Mouse (Mus musculus): ENCODE results near the gene B3gnt7. TPM values are rescaled to one million over a fixed set of nuclear protein-coding genes. Genes with fewer than 3 reads are reported as not detected.

The B3gnt7 gene
- 1.8 and 3.4 TPM in 2 replicates for total RNA-seq (2017)

GRCm38 (mm10) chr1:86302532-86302931 lies at the start of gene B3gnt7:
Gene B3gnt7 (plus strand): TSS chr1:86302832.
- ATAC-seq (ENCODE audit: extremely low read depth, insufficient number of reproducible peaks, low FRiP score, poor library complexity, severe bottlenecking) = no peak

- peak; percentile 62; the same call in 1 of the 2 replicates for ATAC-seq (ENCODE audit: extremely low read depth, insufficient number of reproducible peaks, low FRiP score, poor library complexity, severe bottlenecking)
Measured at GRCm38 (mm10) chr1:86253410-86253809, 49.2 kb upstream of the B3gnt7 start.

- no peak for ATAC-seq (ENCODE audit: extremely low read depth, insufficient number of reproducible peaks, low FRiP score, poor library complexity, severe bottlenecking)
Measured at GRCm38 (mm10) chr1:86256311-86256710, 46.3 kb upstream of the B3gnt7 start.

GRCm38 (mm10) chr1:86257228-86257627 lies 45.4 kb upstream of the B3gnt7 start:
- no peak for ATAC-seq (ENCODE audit: extremely low read depth, insufficient number of reproducible peaks, low FRiP score, poor library complexity, severe bottlenecking)

GRCm38 (mm10) chr1:86258171-86258824 lies 44.3 kb upstream of the B3gnt7 start:
- peak; percentile 69 for ATAC-seq (ENCODE audit: extremely low read depth, insufficient number of reproducible peaks, low FRiP score, poor library complexity, severe bottlenecking)

GRCm38 (mm10) chr1:86263564-86264339 lies 38.9 kb upstream of the B3gnt7 start:
- 0 out of 2 replicates have a peak, but pooled peaks have one; percentile 7 for ATAC-seq (ENCODE audit: extremely low read depth, insufficient number of reproducible peaks, low FRiP score, poor library complexity, severe bottlenecking)

- ATAC-seq (ENCODE audit: extremely low read depth, insufficient number of reproducible peaks, low FRiP score, poor library complexity, severe bottlenecking) = no peak
Measured at GRCm38 (mm10) chr1:86265060-86265459, 37.6 kb upstream of the B3gnt7 start.

- no peak for ATAC-seq (ENCODE audit: extremely low read depth, insufficient number of reproducible peaks, low FRiP score, poor library complexity, severe bottlenecking)
Measured at GRCm38 (mm10) chr1:86268492-86269189, 34.0 kb upstream of the B3gnt7 start.

- ATAC-seq (ENCODE audit: extremely low read depth, insufficient number of reproducible peaks, low FRiP score, poor library complexity, severe bottlenecking) = no peak
Measured at GRCm38 (mm10) chr1:86269190-86269508, 33.5 kb upstream of the B3gnt7 start.

GRCm38 (mm10) chr1:86271707-86272106 lies 30.9 kb upstream of the B3gnt7 start:
- ATAC-seq (ENCODE audit: extremely low read depth, insufficient number of reproducible peaks, low FRiP score, poor library complexity, severe bottlenecking) = no peak

GRCm38 (mm10) chr1:86277055-86277454 lies 25.6 kb upstream of the B3gnt7 start:
- ATAC-seq (ENCODE audit: extremely low read depth, insufficient number of reproducible peaks, low FRiP score, poor library complexity, severe bottlenecking) = no peak

GRCm38 (mm10) chr1:86281781-86282536 lies 20.7 kb upstream of the B3gnt7 start:
- ATAC-seq (ENCODE audit: extremely low read depth, insufficient number of reproducible peaks, low FRiP score, poor library complexity, severe bottlenecking) = no peak

- ATAC-seq (ENCODE audit: extremely low read depth, insufficient number of reproducible peaks, low FRiP score, poor library complexity, severe bottlenecking) = no peak
Measured at GRCm38 (mm10) chr1:86284101-86284500, 18.5 kb upstream of the B3gnt7 start.

- no peak for ATAC-seq (ENCODE audit: extremely low read depth, insufficient number of reproducible peaks, low FRiP score, poor library complexity, severe bottlenecking)
Measured at GRCm38 (mm10) chr1:86285295-86285694, 17.3 kb upstream of the B3gnt7 start.

GRCm38 (mm10) chr1:86287473-86287872 lies 15.2 kb upstream of the B3gnt7 start:
- no peak for ATAC-seq (ENCODE audit: extremely low read depth, insufficient number of reproducible peaks, low FRiP score, poor library complexity, severe bottlenecking)

- no peak for ATAC-seq (ENCODE audit: extremely low read depth, insufficient number of reproducible peaks, low FRiP score, poor library complexity, severe bottlenecking)
Measured at GRCm38 (mm10) chr1:86290452-86290851, 12.2 kb upstream of the B3gnt7 start.

- no peak for ATAC-seq (ENCODE audit: extremely low read depth, insufficient number of reproducible peaks, low FRiP score, poor library complexity, severe bottlenecking)
Measured at GRCm38 (mm10) chr1:86293091-86293490, 9.5 kb upstream of the B3gnt7 start.

- no peak for ATAC-seq (ENCODE audit: extremely low read depth, insufficient number of reproducible peaks, low FRiP score, poor library complexity, severe bottlenecking)
Measured at GRCm38 (mm10) chr1:86293868-86294267, 8.8 kb upstream of the B3gnt7 start.

GRCm38 (mm10) chr1:86294472-86294871 lies 8.2 kb upstream of the B3gnt7 start:
- 0 out of 2 replicates have a peak, but pooled peaks have one; percentile 9 for ATAC-seq (ENCODE audit: extremely low read depth, insufficient number of reproducible peaks, low FRiP score, poor library complexity, severe bottlenecking)
